Mouse (Mus musculus) MEL-GATA-1-ER (cell line): ENCODE measurements at regions not wholly inside any gene's neighbourhood (a gene's known extent, or its start where the extent isn't known, plus 50 kb on each side); places are given as distances from the start of the nearest gene placed in this dataset.

Experiments used
- DNase-seq: peaks from one replicate; pipeline ENCODE4 v3.0.0-alpha.2; 2012; ENCODE audit warnings: low read depth; ENCODE audit errors: extremely low read depth

DNA sequence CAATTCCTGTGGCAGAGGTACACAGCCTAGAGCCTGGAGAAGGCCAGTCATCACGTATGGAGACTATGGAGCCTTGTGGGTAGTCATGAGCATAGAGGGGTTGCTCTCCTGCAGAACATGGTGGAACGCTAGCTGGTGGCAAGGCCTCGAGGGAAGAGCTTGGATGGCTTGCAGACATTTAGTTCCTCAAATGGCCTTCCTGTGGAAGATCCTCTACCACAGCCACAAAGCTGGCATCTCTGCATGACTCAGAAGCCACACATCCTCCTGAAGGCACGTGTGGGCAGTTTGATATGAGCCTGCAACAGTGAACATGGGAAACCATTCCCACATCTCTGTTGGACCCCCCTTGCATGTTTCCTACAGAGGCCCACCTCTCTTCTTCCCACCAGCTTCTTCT lies 547.9 kb upstream of the Lrrc6 start:
- DNase-seq = peak; percentile 81

DNA sequence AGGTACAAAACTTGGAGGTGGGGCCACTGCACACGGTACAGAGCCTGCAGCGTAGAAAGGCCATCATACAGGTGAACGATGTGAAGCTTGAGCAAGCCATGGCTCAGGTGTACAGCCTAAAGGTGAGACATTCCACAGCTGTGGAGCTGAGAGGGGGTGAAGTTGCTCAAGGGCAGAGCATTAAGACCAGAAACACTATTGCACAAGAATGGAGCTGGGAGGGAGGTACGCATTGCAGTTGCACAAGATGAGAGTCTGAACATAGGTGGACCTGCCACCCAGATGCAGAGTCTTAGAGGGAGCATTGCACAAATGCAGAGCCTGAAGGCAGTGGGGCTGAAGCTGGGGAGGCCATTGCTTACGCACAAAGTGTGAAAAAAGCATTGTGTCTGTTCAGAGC lies 547.4 kb upstream of the Lrrc6 start:
- DNase-seq = no peak

DNA sequence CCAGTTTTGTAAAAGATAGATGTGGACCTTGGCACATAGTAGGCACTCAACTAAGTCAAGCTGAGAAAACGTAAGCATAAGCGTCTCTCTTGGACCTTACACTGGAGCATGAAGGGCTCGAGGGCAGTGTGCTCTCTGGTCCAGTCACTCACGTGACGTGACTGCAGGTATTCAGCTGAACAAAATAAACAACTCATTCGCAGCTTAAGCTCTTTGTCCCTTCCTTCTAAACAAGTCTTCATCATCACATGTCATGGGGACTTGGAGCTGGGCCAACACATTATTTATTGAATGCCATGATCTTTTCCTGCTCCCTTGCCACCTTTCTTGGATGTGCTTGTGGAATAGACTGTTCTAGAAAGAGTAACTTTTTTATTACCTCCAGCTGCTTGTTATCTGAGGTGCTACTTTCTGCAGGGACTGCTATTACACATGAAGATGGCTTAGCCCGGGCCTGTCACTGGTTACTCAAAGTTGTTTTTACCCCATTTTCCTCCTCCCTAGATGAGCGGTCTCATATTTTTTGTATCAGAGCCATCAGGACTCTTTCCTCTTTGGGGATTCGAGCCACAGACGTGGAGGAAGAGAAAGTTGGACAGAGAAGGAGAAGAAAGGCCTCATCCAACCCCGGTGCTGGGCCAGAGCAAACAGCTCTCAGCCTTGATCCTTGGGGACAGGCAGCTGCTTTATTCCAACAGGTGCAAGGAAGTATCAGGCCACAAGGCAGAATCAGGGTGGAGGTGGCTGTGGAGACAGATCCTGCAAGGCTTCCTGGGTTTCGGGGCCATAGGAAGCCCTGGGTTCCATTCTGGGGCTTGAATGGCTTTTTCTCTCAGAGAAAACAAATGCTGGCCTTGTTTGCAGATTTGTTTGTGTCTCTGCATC lies 545.5 kb upstream of the Lrrc6 start:
- no peak for DNase-seq

DNA sequence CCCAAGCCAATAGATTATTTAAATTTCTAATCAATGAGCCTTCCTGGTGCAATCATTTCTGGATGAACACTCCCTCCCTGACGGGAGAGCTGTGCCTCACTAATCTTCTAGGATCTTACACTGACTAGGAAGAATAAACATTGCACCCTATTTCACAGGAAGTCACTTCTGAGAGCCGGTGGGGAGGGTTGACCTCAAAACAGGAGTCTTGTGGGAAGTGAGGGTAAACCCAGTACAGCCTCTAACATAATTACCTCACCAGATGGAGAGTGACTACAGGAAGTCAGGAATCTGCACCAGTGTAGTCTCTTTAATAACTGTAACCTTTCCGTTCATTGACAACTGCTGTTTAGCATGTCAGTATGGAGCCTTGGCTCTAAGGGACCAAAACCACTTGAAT lies 544.6 kb upstream of the Lrrc6 start:
- DNase-seq = no peak

DNA sequence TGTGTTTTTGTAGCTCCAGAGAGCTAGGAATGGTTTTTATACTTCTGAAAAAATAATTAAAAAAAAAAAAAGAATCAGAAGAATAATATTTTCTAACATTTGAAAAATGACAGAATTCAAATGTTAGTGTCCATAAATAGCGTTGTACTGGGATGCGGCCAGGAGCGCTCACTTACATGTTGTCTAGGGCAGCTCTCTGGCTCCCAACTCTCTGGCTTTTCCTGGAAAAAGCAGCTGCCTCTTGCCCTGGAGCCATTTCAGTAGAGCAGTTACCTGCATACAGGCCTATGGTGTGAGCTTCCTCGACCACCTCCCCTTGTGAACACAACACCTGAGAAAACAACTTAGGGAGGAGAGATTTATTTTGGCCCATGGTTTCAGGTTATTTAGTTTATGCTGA lies 544.1 kb upstream of the Lrrc6 start:
- no peak for DNase-seq

DNA sequence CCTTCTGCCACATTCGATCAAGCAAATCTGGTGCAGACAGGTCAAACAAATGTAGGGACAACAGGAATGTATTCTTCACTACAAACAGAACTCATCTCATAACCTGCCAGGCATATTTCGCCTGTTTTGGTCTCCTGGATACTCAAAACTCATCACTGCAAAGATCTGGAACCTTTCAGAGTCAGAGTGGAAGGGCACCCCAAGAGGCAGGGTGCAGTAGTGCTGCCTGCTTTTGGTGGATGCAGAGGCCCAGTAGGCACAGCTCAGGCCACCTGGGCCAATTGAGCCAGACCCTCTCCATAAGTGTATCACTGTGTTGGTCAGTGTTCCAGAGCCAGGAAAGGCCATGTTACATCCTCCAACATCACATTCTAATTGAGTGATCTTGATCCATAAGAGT lies 541.4 kb upstream of the Lrrc6 start:
- no peak for DNase-seq

DNA sequence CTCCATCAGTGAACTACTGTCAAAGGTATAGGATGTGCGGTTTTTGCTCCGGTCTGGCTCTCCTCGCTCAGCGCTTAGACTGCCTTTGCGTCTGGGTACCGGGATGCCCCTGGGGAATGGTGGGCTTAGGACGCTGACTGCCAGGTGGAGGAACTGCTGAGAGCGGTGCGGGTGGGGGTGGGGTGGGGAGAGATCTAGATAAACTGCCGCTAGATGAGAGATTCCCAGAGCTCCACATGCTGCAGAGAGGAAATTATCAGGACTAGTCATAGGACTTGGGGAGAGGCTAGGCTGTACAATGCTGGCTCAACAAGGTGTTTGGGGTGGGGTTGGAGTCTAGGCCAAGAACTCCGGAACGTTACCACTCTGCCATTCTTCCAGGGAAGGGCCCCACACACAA lies 539.5 kb upstream of the Lrrc6 start:
- DNase-seq = no peak

DNA sequence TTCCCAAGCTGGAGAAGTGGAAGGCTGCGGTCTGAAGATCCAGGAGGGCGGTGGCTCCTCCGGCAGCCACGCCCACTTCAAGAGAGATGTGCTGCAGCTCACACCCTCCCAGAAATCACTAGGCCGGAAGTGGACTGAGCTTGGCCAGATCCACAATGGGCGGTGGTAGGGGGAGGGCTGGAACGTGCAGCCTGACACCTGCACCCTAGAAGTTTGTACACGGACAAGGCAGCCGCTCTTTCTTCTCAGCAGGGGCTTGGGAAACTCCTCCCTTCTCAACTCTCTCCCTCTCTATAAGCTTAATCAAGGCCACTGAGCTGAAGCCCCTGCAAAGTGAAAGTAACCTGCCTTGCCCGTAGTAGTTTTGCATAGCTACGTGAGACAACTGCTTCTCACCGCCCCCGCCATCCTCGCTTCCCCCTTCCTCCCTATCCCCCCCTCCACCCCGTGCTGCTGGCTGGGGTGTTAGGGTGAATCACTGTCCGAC lies 538.8 kb upstream of the Lrrc6 start:
- peak; percentile 78 for DNase-seq

DNA sequence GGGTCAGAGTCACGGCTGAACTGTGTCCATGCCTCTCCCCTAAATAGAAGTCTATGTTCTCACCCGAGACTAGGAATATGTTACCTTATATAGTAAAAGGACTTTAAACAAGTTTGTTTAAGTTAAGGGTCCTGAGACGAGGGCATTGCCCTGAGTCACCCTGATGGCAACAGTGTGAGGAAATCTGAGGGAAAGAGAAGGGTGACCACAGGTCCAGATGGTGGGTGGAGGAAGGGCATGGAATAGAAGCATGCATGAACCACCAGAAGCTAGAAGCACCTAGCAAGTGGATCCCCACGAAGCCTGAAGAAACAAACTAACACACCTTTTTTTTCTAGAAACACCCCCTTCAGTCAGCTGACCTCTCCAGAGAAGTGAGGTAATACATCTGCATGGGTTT lies 536.9 kb upstream of the Lrrc6 start:
- DNase-seq = no peak

DNA sequence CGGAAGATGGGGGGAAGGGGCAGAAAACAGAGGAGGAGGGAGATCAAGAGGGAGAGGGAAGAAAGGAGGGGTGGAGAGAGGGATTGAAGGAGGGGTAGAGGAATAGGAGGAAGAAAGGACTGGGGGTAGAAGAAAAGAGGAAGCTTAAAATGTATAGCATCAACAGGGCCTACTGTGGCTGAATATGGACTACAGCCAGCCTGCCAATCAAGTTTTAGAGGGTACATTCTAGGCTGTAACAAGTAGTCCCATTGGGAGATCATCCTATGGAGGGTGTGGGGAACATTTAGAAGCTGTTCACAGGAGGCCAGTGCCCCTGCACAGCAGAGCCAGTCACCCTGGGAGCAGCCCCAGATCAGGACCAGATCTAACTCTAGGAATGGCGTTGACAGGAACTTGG lies 535.6 kb upstream of the Lrrc6 start:
- peak; percentile 73 for DNase-seq

DNA sequence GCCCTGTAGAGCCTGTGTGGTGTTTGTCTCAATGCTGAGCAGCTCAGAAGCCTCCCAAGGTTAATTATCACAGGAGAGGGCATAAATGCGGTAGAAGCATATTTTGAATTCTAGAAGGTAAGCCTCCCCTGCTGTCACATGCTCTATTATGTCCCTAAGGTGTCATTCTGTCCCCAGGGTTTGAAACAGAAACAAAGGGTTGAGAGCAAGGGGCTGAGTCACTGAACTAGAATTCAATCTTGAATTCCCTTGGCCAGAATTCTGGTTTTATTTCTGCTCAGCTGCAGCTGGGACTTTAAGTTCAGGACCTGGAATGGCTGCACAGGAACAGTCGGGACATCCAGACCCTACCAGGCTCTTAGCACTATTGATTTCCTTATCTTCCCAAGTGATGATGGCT lies 533.2 kb upstream of the Lrrc6 start:
- no peak for DNase-seq

DNA sequence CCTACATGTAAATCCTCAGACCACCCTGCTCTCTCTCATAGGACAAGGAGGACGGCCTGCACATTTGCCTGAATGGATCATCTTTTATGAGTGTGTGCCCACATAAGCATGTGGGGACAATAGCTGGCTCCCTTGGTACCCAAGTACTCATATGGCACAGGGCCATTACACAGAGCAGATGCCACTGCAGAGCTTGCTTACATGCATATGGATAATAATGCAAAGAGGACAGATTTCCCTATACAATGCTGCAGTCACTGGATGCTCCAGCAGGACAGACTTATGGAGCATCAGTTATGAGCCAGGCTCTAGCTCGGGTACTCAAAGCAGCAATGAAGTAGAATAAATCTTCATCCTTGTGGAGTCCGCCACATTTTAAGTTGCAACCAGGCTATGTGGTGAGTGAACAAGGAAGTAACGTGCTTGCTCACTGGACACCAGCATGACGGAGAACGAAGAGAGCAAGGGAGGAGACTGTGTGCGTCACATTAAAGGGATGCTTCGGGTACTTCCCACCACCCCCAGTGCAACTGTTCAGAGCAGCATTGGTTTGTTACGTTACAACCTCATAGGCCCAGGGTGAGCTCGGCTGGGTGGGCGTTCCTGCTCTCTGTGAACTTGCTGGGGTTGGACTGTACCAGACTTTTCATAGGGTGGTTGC lies 531.3 kb upstream of the Lrrc6 start:
- DNase-seq = no peak

DNA sequence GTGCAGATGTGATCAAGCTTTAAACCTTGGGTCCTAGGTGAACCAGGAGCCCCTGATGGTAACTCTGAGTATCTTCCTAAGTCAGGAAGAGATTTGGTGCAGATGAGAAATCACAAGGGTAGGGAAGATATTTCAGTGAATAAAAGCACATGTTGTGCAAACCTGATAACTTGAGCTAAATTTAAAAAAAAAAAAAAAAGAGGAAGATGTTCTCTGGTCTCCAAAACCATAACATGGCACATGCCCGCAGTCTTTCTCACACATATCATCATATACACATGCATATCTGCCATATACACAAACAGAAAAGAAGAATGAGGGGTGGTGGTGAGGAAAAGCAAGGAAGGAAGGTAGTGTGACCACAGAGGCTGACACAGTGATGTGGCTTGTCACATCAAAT lies 530.3 kb upstream of the Lrrc6 start:
- DNase-seq = peak; percentile 62

DNA sequence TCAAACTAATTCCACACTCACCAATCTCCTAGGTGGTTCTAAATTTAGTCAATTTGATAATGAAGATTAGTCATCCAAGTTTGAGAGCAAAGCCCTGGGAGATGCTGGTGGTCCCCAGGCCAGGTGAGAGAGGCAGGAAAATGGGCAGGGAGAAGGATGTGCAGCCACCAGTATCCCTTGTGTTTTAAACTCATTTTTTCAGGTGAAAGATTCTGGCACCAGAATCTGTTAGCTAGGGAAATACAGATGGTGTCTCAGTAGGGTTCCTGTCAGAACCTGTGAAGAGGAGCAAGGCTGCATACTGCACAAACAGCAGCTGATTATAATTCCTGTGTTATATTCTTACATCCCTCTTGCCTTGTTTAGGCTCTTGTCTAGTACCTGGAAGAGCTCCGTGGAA lies 527.5 kb upstream of the Lrrc6 start:
- DNase-seq = no peak

DNA sequence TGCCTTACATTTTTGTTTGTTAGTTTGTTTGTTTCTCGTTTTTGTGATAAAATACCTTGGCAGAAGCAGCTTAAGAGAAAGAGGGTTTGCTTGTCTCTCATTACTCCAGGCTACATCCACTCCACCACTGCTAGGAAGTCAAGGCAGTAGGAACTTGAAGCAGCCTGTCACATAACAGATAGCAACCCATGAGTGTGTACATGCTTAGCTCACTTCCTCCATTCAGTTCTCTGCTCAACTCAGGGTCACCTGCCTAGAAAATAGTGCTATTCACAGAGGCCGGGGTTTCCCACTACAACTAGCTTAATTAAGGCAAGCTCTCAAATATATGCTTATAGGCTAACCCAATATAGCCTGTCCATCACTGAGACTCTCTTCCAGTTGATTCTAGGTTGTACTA lies 527.0 kb upstream of the Lrrc6 start:
- DNase-seq = no peak

DNA sequence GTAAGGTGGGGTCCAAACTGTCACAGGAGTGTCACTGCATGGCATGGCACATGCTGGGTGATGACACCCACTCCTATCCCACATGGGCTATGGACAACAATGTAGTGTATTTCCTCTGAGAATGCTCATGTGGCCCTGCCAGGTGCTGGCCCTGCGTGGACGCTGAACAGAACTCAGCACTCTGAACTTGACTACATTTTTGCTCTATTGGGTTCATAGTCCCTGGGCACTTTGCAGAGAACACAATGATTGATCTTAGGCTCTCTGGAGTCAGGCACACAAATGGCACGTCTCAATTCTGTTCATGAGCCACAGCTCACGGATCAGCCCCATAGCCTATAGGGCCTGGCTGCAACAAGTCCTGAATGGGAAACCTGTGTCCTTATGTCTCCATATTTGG lies 525.0 kb upstream of the Lrrc6 start:
- no peak for DNase-seq

DNA sequence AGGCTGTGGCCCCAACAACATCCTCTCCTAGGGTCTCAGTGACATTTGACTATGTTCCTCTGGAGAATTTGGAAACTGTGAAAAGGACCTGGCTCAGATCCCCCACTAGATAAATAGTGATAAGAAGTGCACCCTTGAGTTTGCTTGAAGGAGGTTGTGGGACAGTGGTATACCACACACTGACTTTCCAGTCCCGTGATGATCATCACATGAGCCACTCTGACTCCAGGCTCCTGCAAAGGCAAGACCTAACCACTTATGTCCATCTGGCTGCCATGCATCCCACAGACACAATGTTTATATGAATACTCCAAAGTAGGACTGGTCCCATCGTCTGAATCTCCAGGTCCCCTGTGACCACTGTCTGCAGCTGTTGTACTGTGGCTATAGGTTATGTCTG lies 523.7 kb upstream of the Lrrc6 start:
- no peak for DNase-seq

DNA sequence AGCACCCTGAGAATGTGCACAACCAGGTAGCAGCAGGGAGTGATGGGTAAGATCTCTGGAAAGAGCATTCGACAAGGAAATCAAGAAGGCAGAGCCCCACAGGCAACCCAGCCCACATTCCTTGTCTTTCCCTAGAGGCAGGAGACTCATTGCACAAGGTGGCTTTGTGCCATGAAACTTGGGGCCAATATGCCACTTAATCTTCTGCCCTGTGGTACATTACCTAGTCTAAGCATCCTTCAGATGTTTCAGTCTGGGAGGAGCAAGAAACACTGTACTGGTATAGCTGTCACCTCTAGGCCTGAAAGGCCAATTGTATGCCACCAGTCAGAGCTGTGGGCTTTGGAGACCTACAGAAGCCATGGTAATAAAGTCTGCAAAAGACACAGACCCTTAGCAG lies 522.4 kb upstream of the Lrrc6 start:
- DNase-seq = no peak

DNA sequence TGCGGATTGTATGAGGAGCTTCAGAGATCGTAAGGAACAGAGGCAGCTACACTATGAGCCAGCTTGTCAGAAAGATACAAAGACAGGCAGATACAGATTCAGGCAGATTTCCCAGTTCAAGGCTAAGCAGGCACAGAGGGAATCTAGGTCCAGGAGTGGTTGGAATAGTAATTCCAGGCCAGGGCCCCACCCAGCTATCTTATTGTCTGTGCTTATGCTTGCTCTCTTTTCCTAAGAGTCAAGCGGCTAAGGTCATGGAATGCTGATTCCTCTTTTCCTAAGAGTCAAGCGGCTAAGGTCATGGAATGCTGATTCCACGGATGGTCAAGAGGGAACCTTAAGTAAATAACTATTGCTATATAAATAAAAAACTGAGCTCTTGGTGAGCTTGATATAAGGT lies 520.7 kb upstream of the Lrrc6 start:
- DNase-seq = no peak

DNA sequence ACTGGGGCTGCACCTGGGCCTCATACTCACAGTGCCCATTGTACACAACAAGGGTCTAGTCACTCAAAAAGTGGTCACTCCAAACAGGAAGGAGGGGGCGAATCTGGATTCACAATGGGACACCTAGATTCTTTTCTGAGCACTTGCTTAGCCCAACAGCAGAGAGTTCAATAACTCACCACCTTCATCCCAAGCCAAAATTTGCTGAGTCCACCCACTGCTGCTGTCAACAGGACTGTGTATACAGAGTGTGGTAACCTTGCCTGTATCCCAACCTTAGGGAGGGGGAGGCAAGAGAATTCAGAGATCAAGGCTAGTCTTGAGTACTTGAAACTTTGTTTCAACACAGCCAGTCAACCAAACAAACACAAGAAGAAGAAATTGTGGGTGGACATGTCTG lies 519.2 kb upstream of the Lrrc6 start:
- no peak for DNase-seq

DNA sequence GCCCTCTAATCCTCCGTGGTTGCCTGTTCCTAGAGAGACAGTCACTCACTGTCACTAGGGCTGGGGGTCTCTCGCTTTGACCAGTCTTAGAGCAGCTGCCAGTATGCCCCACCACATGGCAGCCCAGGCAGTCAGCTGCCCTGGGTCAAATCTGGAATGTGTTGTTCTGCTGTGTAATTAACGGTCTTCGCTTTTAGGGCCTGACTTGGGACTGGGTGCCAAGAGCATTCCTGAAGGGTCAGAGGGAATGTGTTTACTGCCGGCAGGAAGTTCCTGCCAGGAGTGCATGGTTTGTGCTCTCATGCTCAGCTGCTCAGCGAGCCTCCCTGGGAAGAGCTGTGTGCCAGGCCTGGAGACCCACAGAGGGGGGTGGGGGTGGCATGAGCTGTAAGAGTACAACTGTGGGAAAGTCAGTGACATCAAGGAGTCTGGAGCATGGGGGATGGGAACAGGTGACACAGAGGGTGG lies 518.5 kb upstream of the Lrrc6 start:
- no peak for DNase-seq
